Mouse (Mus musculus): ENCODE results near the gene Dab1.

Dab1 gene

DNA sequence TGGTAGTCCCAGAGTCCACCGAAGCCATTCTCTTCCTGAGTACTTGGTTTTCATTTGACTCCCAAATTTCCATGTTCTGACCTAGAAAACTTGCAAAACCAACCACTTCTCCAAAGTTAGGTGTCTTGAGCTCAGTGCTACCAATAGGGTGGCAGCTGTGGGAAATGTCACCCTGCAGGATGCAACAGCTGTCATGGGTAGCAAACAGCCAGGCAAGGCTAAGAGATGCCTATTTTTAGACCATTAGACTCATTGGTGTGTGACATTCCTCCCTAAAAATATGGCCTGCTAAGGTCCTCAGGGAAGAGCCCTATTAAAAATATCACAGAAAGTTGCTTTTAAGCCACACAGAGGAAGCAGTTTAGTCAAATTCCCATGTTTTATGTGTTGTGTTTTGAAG is 829.0 kb downstream of the Dab1 start:
- no peak for DNase-seq (ENCODE audit: low read depth, low spot score)

DNA sequence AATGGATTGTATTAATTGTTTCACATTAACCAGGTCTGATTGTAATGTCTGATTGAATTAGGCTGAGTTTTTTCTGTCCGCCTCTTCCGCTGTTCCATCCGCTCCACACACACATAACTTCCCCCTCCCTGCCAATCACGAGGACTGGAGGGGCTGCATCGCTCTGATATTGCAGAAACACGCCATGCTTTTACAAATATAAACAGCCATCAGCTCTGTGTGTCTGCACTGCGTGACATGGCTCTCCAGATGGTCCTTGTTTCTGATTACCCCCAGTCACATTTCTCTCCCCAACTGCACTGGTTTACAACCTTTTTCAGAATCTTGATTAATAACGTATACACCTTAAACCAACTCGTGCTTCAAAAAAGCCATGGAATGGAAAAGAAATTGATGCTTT is 831.5 kb downstream of the Dab1 start:
- DNase-seq (ENCODE audit: low read depth, low spot score) = no peak

- no peak for DNase-seq (ENCODE audit: low read depth, low spot score)
Observed at GRCm38 (mm10) chr4:104452587-104452986, 833.4 kb downstream of the Dab1 start.

DNA sequence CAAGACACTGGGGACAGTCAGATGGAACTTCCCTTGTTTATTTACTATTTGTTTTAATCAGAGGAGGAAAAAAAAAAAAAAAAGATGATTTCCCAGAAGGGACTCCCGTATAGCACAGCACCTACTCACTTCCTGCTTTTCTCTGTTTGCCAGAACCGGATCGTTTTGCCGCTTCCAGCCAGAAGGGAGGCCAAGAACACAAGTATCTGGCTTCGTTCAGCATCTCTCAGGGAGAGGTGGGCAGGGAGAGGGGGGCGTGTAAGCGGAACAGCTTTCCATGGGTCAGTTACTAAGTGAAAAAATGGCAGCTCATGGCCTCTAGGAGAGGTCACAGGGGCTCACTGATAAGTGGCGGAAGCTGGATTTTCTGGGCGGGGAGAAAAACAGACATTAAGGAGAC is 836.0 kb downstream of the Dab1 start:
- DNase-seq (ENCODE audit: low read depth, low spot score) = no peak

GRCm38 (mm10) chr4:104455760-104456159 is 836.6 kb downstream of the Dab1 start:
- no peak for DNase-seq (ENCODE audit: low read depth, low spot score)

- no peak for DNase-seq (ENCODE audit: low read depth, low spot score)
Observed at GRCm38 (mm10) chr4:104456173-104456873, 837.2 kb downstream of the Dab1 start.

GRCm38 (mm10) chr4:104458726-104459125 is 839.6 kb downstream of the Dab1 start:
- no peak for DNase-seq (ENCODE audit: low read depth, low spot score)

DNA sequence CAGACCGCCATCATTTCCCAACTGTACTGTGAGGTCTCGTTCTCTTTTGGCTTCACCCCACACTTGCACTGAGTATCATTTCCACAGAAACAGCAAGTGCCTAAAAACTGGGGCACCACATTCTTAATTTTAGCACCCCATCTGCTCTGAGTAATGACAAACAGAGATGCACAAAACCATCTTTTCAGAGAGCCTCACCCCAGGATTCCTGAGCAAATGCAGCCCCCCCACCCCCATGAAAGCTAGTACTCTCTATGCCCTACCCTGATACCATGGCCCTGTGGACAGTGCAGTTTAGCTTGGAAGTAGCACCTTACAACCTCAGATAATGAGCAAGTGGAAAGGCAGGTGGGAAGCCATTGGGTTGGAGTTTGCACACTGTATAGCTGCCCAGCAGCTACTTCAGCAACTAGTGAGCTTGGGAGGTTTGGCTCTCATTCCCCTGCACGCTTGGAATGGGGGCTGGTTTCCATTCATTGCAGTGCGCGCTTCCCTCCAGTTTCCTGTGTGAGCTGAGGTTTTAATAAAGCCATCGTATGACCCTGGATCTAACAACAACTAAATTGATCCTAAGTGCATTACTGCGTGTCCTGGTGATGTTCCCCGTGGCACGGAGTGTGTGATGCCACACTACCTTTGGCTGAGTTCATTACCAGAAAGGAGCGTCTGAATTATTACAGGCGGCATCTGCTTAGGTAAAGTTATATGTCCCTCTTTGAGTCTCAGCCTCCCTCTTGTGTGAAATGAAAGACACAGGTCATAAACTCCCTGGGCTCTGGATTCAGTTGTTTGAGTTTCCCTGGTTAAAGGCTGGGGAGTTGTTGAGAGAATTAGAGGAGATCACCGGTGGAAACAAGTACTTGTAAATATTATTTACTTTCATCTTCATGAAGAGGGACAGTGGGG is 842.2 kb downstream of the Dab1 start:
- no peak for DNase-seq (ENCODE audit: low read depth, low spot score)

GRCm38 (mm10) chr4:104462932-104463780 is 844.0 kb downstream of the Dab1 start:
- DNase-seq (ENCODE audit: low read depth, low spot score) = no peak

DNA sequence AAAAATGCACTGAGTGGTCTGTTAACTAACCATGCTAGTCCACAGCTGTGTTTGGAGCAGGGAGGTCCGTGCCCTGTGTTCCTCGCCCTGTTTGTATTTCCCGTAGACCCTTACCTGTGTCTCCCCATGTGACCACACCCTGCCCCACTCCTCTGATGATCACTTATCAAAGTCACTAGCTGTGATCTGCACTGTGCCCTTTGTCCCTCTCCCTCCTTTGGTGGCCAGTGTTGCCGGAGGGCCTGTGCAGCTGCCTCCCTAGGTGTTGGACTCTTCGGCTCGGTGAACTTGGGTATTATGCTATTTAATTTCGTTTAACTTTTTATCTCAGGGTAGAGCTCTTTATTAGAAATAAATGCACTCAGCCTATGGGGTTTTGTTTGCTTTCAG is 844.6 kb downstream of the Dab1 start:
- DNase-seq (ENCODE audit: low read depth, low spot score) = no peak

GRCm38 (mm10) chr4:104465594-104465993 is 846.4 kb downstream of the Dab1 start:
- no peak for DNase-seq (ENCODE audit: low read depth, low spot score)

- DNase-seq (ENCODE audit: low read depth, low spot score) = no peak
Observed at GRCm38 (mm10) chr4:104468666-104469065, 849.5 kb downstream of the Dab1 start.

GRCm38 (mm10) chr4:104472915-104473314 is 853.8 kb downstream of the Dab1 start:
- no peak for DNase-seq (ENCODE audit: low read depth, low spot score)

DNA sequence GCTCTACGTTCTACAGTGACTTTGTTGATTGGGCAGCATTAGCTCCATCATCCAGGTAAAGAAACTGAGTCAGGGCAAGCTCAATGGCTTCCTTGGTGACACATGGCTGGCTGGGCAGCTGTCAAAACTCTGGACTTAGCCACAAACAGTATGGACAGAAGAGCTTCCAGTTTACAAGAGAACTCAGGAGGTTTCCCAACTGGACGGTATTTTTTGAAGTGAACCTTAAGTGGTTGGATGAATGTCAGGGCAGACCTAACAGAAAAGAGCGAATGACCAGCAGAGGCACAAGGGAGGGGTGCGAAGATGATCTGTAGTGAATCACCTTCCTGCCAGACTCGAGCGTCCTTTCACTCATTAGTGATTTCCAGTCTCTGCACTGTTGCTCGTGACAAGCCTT is 857.7 kb downstream of the Dab1 start:
- DNase-seq (ENCODE audit: low read depth, low spot score) = no peak

DNA sequence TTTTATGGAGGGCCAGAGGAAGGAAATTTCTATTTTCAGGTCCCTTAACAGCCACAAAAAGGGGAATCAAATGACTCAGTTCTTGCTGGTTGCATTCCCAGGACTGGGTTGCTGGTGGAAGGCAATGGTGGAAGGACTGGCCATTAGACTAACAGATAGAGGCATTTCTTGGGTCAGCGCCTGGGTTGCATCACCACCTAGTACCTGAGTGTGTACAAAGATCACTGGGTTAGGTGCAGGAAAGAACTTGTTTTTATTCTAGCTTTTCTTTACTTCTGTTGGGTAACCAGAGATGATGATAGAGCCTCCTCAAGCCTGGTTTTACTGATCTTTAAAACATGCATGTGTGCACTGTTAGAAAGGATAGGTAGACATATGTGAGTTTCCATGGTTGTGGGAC is 864.8 kb downstream of the Dab1 start:
- DNase-seq (ENCODE audit: low read depth, low spot score) = no peak

GRCm38 (mm10) chr4:104497221-104497620 is 878.1 kb downstream of the Dab1 start:
- no peak for DNase-seq (ENCODE audit: low read depth, low spot score)

GRCm38 (mm10) chr4:104500112-104500511 is 881.0 kb downstream of the Dab1 start:
- no peak for DNase-seq (ENCODE audit: low read depth, low spot score)

- DNase-seq (ENCODE audit: low read depth, low spot score) = no peak
Observed at GRCm38 (mm10) chr4:104500646-104501045, 881.5 kb downstream of the Dab1 start.

DNA sequence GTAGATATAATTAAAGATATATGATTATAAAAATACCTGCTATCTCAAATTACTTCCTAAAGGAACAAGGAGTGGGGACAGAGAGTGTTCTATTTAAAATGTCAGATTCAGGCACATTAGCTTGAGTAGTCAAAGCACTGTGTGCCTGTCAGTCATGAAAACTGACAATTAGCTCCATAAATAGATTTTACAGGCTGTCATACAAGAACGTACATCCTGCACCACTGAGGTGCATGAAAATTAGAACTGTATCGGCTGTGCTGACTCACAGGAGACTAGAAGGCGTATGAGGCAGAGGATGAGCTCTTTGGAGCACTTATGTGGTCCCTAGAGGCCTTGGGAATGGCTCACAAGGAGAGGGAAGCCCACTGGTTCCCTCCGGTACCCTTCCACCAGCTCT is 882.1 kb downstream of the Dab1 start:
- no peak for DNase-seq (ENCODE audit: low read depth, low spot score)

GRCm38 (mm10) chr4:104504916-104505315 is 885.8 kb downstream of the Dab1 start:
- no peak for DNase-seq (ENCODE audit: low read depth, low spot score)

GRCm38 (mm10) chr4:104509230-104509985 is 890.2 kb downstream of the Dab1 start:
- no peak for DNase-seq (ENCODE audit: low read depth, low spot score)

Measured in 3T3-L1 (cell line).